Mouse (Mus musculus): ENCODE data around the gene Sult4a1.

DNA sequence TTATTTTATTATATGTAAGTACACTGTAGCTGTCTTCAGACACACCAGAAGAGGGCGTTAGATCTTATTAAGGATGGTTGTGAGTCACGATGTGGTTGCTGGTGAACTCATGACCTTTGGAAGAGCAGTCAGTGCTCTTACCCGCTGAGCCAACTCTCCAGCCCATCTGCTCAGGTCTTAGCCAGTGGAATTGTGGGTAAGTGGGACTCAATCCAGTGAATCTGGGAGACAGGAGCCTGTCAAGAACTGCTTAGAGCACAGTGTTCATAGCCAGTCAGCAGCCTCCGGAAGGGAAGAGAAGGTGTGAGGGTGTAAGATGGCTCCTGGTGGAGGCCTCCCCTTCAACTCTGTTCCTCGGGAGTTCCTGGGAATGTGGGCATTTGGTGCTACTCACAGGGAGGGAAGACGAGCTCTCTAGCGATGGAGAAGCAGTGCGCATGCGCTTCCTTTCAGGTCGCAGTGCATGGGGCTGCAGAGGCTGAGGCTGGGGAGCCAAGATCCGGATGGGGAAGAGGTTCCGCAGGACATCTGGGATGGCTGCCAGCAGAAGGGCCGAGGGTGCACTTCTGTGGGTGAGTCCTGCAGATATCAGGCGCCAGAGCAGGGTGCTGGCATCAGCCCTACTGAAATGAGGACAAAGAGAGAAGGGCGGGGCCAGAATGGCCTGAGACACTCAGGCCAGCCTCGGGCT is 25.7 kb upstream of the Sult4a1 start:
- TF ChIP-seq CTCF (IDR thresholded peaks at IDR 0.05; ENCODE audit: borderline replicate concordance, insufficient read depth, low read depth, low read length) (0 out of 2 replicates have a peak, but pooled peaks have one; percentile 12), POLR2A (IDR thresholded peaks at IDR 0.05; ENCODE audit: borderline replicate concordance, insufficient read depth, low read length) (peak; percentile 56; the same call in 1 of the 2 replicates)

All from cerebellum, adult 2 months (tissue).